30 mouse cellular contexts compared by ENCODE assay signal in genomic region chr5:139453031-139453430, GRCm38 (mm10). TPM values are rescaled to one million over a fixed set of nuclear protein-coding genes. Genes with fewer than 3 reads are reported as not detected.
DNase-seq lines count a peak whose midpoint lies in the region; ATAC-seq and TF ChIP-seq lines count a peak whose summit lies in the region.
"Had no signal": no experiment of that assay in that cellular context is flagged by ENCODE, and none has a peak within 500 bp of the region (broad histone marks: within the 10 kb centered on the region; RNA-seq: fewer than 3 reads in every experiment).

No protein-coding gene starts in this region.

- peaks cover 17% of the 10 kb centered on the region for H3K4me1 ChIP-seq in hindbrain, embryonic 10.5 days (replicated peaks)
- no peaks in the 10 kb centered on the region for H3K4me1 ChIP-seq in hindbrain, embryonic 11.5 days (replicated peaks; ENCODE audit: control insufficient read depth, insufficient read depth, low read length)
- H3K4me1 ChIP-seq in limb, embryonic 12.5 days (replicated peaks): no peaks in the 10 kb centered on the region
- H3K4me1 ChIP-seq in limb, embryonic 10.5 days: peaks cover 9% of the 10 kb centered on the region
- peaks cover 6% of the 10 kb centered on the region for H3K4me1 ChIP-seq in cortical plate, adult 2 months (ENCODE audit: control insufficient read depth, insufficient read depth, low read length)
- no peaks in the 10 kb centered on the region for H3K4me1 ChIP-seq in stomach, postnatal 0 days (replicated peaks; ENCODE audit: control insufficient read depth, insufficient read depth)

- ATAC-seq in hindbrain, embryonic 11.5 days (ENCODE audit: low FRiP score): no peak
- ATAC-seq in limb, embryonic 12.5 days (ENCODE audit: insufficient number of reproducible peaks, insufficient read depth, low FRiP score, low TSS enrichment, low read depth): no peak
- no peak for ATAC-seq in stomach, postnatal 0 days (ENCODE audit: low FRiP score, low TSS enrichment)
- ATAC-seq: Patski had no signal

- no peak overlapping the region for H3K9ac ChIP-seq in hindbrain, embryonic 11.5 days (ENCODE audit: low read depth, low read length)
- 0 out of 2 replicates have a peak overlapping the region, but pooled peaks have one; percentile 14 for H3K9ac ChIP-seq in limb, embryonic 12.5 days (replicated peaks)
- H3K9ac ChIP-seq in stomach, postnatal 0 days (ENCODE audit: low read length): no peak overlapping the region
- H3K9ac ChIP-seq: embryonic facial prominence, embryonic 13.5 days; forebrain, embryonic 12.5 days; hindbrain, embryonic 14.5 days; neural tube, embryonic 13.5 days had no signal

- 0 out of 2 replicates have a peak overlapping the region, but pooled peaks have one; percentile 8 for H3K27ac ChIP-seq in hindbrain, embryonic 10.5 days
- no peak overlapping the region for H3K27ac ChIP-seq in hindbrain, embryonic 11.5 days (ENCODE audit: low read depth, low read length)
- H3K27ac ChIP-seq in limb, embryonic 12.5 days: no peak overlapping the region
- H3K27ac ChIP-seq in limb, embryonic 10.5 days: no peak overlapping the region
- peak overlapping the region; percentile 54; the same call in 1 of the 2 replicates for H3K27ac ChIP-seq in cortical plate, adult 2 months (ENCODE audit: insufficient read depth, low read length)
- H3K27ac ChIP-seq in stomach, postnatal 0 days (replicated peaks): 0 out of 2 replicates have a peak overlapping the region, but pooled peaks have one; percentile 75
- H3K27ac ChIP-seq: embryonic facial prominence, embryonic 13.5 days; forebrain, embryonic 12.5 days; hindbrain, embryonic 14.5 days; midbrain, embryonic 12.5 days; neural tube, embryonic 13.5 days had no signal

- no peak for TF ChIP-seq CTCF in cortical plate, adult 2 months (IDR thresholded peaks at IDR 0.05; ENCODE audit: extremely low read depth, insufficient read depth, low read length)
- TF ChIP-seq CTCF in stomach, postnatal 0 days (IDR thresholded peaks at IDR 0.05; ENCODE audit: low read depth): no peak

- 88% methylated on average over 10 of the region's 10 CpGs for WGBS in hindbrain, embryonic 10.5 days
- 91% methylated on average over 10 of the region's 10 CpGs for WGBS in hindbrain, embryonic 11.5 days
- WGBS in limb, embryonic 12.5 days: 86% methylated on average over 10 of the region's 10 CpGs
- 92% methylated on average over 10 of the region's 10 CpGs for WGBS in limb, embryonic 10.5 days
- 91% methylated on average over 10 of the region's 10 CpGs for WGBS in stomach, postnatal 0 days

- no peaks in the 10 kb centered on the region for H3K27me3 ChIP-seq in hindbrain, embryonic 10.5 days (ENCODE audit: insufficient read depth, poor library complexity, severe bottlenecking)
- no peaks in the 10 kb centered on the region for H3K27me3 ChIP-seq in hindbrain, embryonic 11.5 days (ENCODE audit: control insufficient read depth, insufficient read depth, low read length)
- H3K27me3 ChIP-seq in limb, embryonic 12.5 days: no peaks in the 10 kb centered on the region
- no peaks in the 10 kb centered on the region for H3K27me3 ChIP-seq in limb, embryonic 10.5 days (ENCODE audit: low read depth, poor library complexity, severe bottlenecking)
- no peaks in the 10 kb centered on the region for H3K27me3 ChIP-seq in stomach, postnatal 0 days (ENCODE audit: control insufficient read depth, insufficient read depth, low read length)
- H3K27me3 ChIP-seq: CH12.LX; embryonic facial prominence, embryonic 13.5 days; forebrain, embryonic 12.5 days; midbrain, embryonic 12.5 days; neural tube, embryonic 13.5 days; Patski had no signal

- H3K4me2 ChIP-seq in hindbrain, embryonic 11.5 days (replicated peaks; ENCODE audit: low read depth, low read length): no peak overlapping the region
- H3K4me2 ChIP-seq in limb, embryonic 12.5 days: no peak overlapping the region
- H3K4me2 ChIP-seq in stomach, postnatal 0 days (replicated peaks; ENCODE audit: low read depth): no peak overlapping the region
- H3K4me2 ChIP-seq: embryonic facial prominence, embryonic 13.5 days; forebrain, embryonic 12.5 days; heart, embryonic 11.5 days; hindbrain, embryonic 14.5 days; midbrain, embryonic 12.5 days; neural tube, embryonic 13.5 days had no signal

- peaks cover 55% of the 10 kb centered on the region for H3K36me3 ChIP-seq in hindbrain, embryonic 10.5 days
- no peaks in the 10 kb centered on the region for H3K36me3 ChIP-seq in hindbrain, embryonic 11.5 days (ENCODE audit: control insufficient read depth, insufficient read depth, low read length)
- peaks cover 29% of the 10 kb centered on the region for H3K36me3 ChIP-seq in limb, embryonic 12.5 days
- peaks cover 50% of the 10 kb centered on the region for H3K36me3 ChIP-seq in limb, embryonic 10.5 days
- no peaks in the 10 kb centered on the region for H3K36me3 ChIP-seq in stomach, postnatal 0 days (ENCODE audit: control insufficient read depth, insufficient read depth, low read length)

- H3K4me3 ChIP-seq in hindbrain, embryonic 10.5 days: no peak overlapping the region
- H3K4me3 ChIP-seq in hindbrain, embryonic 11.5 days (ENCODE audit: low read depth, low read length): no peak overlapping the region
- H3K4me3 ChIP-seq in limb, embryonic 12.5 days (replicated peaks): no peak overlapping the region
- no peak overlapping the region for H3K4me3 ChIP-seq in limb, embryonic 10.5 days
- no peak overlapping the region for H3K4me3 ChIP-seq in cortical plate, adult 2 months (ENCODE audit: insufficient read depth, low read length)
- no peak overlapping the region for H3K4me3 ChIP-seq in stomach, postnatal 0 days (ENCODE audit: low read depth, low read length)
- H3K4me3 ChIP-seq: embryonic facial prominence, embryonic 13.5 days; erythroblast, embryonic 14.5 days; forebrain, embryonic 12.5 days; midbrain, embryonic 12.5 days; neural tube, embryonic 13.5 days had no signal

- TF ChIP-seq EP300 in stomach, postnatal 0 days (optimal IDR thresholded peaks at IDR 0.05): no peak

- DNase-seq in hindbrain, embryonic 10.5 days (ENCODE audit: low spot score): no peak
- no peak for DNase-seq in hindbrain, embryonic 11.5 days (ENCODE audit: low spot score)
- no peak for DNase-seq in limb, embryonic 10.5 days (ENCODE audit: low spot score)
- no peak for DNase-seq in stomach, postnatal 0 days (ENCODE audit: low spot score)
- DNase-seq in lung, postnatal 25 days (ENCODE audit: low spot score): no peak
- DNase-seq: adrenal gland, adult 8-10 months; B cell, adult 2 months; cerebellum, adult 2 months; cerebellum, postnatal 25 days; embryo, embryonic 11 days; kidney, adult 8-10 months; kidney, postnatal 14 days; layer of hippocampus, adult 9-11 months; left cerebral cortex, postnatal 4 days; lung, postnatal 10 days; right cerebral cortex, adult 18-20 months; right cerebral cortex, postnatal 4 days; thymus, adult 2 months had no signal

- H3K9me3 ChIP-seq in hindbrain, embryonic 10.5 days: no peaks in the 10 kb centered on the region
- no peaks in the 10 kb centered on the region for H3K9me3 ChIP-seq in hindbrain, embryonic 11.5 days (ENCODE audit: control insufficient read depth, low read length)
- no peaks in the 10 kb centered on the region for H3K9me3 ChIP-seq in limb, embryonic 12.5 days
- H3K9me3 ChIP-seq in limb, embryonic 10.5 days (replicated peaks): no peaks in the 10 kb centered on the region
- no peaks in the 10 kb centered on the region for H3K9me3 ChIP-seq in stomach, postnatal 0 days (ENCODE audit: control insufficient read depth, low read length)
- H3K9me3 ChIP-seq: embryonic facial prominence, embryonic 13.5 days; forebrain, embryonic 12.5 days; G1E; midbrain, embryonic 12.5 days; neural tube, embryonic 13.5 days had no signal

- TF ChIP-seq POLR2A in cortical plate, adult 2 months (IDR thresholded peaks at IDR 0.05; ENCODE audit: extremely low read depth, insufficient read depth, low read length): peak; percentile 32; the same call in 1 of the 2 replicates

RNA-seq across cellular contexts. Expression of gene 3110082I17Rik, which starts 7.3 kb away (rescaled TPM):
- polyA plus RNA-seq in hindbrain, embryonic 10.5 days (2016; fragmentation: Nextera tagmentation; extraction: Ambion mirVana): 49.1 and 56.3 TPM in 2 replicates
- 29.2 and 31.2 TPM in 2 replicates for polyA plus RNA-seq in hindbrain, embryonic 11.5 days (2014; fragmentation: Nextera tagmentation; extraction: Ambion mirVana)
- 32.7 and 34.2 TPM in 2 replicates for polyA plus RNA-seq in limb, embryonic 12.5 days (2016; fragmentation: Nextera tagmentation; extraction: Ambion mirVana)
- polyA plus RNA-seq in limb, embryonic 10.5 days (2016; fragmentation: Nextera tagmentation; extraction: Ambion mirVana): 51.6 and 60.2 TPM in 2 replicates
- polyA plus RNA-seq in cortical plate, adult 2 months (2012; rRNA removed): 12.9 and 15.4 TPM in 2 replicates
- 19.2 and 19.7 TPM in 2 replicates for polyA plus RNA-seq in stomach, postnatal 0 days (2015; fragmentation: Nextera tagmentation; extraction: Ambion mirVana)

RNA-seq across cellular contexts. Expression of gene Gper1, which starts 30.1 kb away (rescaled TPM):
- 0.40 and 0.76 TPM in 2 replicates for polyA plus RNA-seq in hindbrain, embryonic 10.5 days (2016; fragmentation: Nextera tagmentation; extraction: Ambion mirVana)
- 2.0 and 2.4 TPM in 2 replicates for polyA plus RNA-seq in hindbrain, embryonic 11.5 days (2014; fragmentation: Nextera tagmentation; extraction: Ambion mirVana)
- polyA plus RNA-seq in limb, embryonic 12.5 days (2016; fragmentation: Nextera tagmentation; extraction: Ambion mirVana): 1.7 and 1.9 TPM in 2 replicates
- 0.19 and 0.39 TPM in 2 replicates for polyA plus RNA-seq in limb, embryonic 10.5 days (2016; fragmentation: Nextera tagmentation; extraction: Ambion mirVana)
- polyA plus RNA-seq in cortical plate, adult 2 months (2012; rRNA removed): 4.7 and 4.8 TPM in 2 replicates
- 2.8 and 3.2 TPM in 2 replicates for polyA plus RNA-seq in stomach, postnatal 0 days (2015; fragmentation: Nextera tagmentation; extraction: Ambion mirVana)
- polyA plus RNA-seq: erythroblast, embryonic 14.5 days; G1E had no signal

RNA-seq across cellular contexts. Expression of gene Zfand2a, which starts 31.3 kb away (rescaled TPM):
- polyA plus RNA-seq in hindbrain, embryonic 10.5 days (2016; fragmentation: Nextera tagmentation; extraction: Ambion mirVana): 9.7 and 13.2 TPM in 2 replicates
- 6.7 and 8.4 TPM in 2 replicates for polyA plus RNA-seq in hindbrain, embryonic 11.5 days (2014; fragmentation: Nextera tagmentation; extraction: Ambion mirVana)
- polyA plus RNA-seq in limb, embryonic 12.5 days (2016; fragmentation: Nextera tagmentation; extraction: Ambion mirVana): 8.1 and 10.9 TPM in 2 replicates
- 12.5 and 12.8 TPM in 2 replicates for polyA plus RNA-seq in limb, embryonic 10.5 days (2016; fragmentation: Nextera tagmentation; extraction: Ambion mirVana)
- 52.5 and 55.4 TPM in 2 replicates for polyA plus RNA-seq in cortical plate, adult 2 months (2012; rRNA removed)
- polyA plus RNA-seq in stomach, postnatal 0 days (2015; fragmentation: Nextera tagmentation; extraction: Ambion mirVana): 5.3 and 6.7 TPM in 2 replicates

RNA-seq across cellular contexts. Expression of gene C130050O18Rik, which starts 48.0 kb away (rescaled TPM):
- 0.43 TPM in 1 of 2 replicates, not detected in the other for polyA plus RNA-seq in hindbrain, embryonic 10.5 days (2016; fragmentation: Nextera tagmentation; extraction: Ambion mirVana)
- polyA plus RNA-seq in hindbrain, embryonic 11.5 days (2014; fragmentation: Nextera tagmentation; extraction: Ambion mirVana): 0.11 and 0.32 TPM in 2 replicates
- 1.5 and 1.7 TPM in 2 replicates for polyA plus RNA-seq in limb, embryonic 12.5 days (2016; fragmentation: Nextera tagmentation; extraction: Ambion mirVana)
- polyA plus RNA-seq in limb, embryonic 10.5 days (2016; fragmentation: Nextera tagmentation; extraction: Ambion mirVana): 0.16 and 0.56 TPM in 2 replicates
- 0.44 TPM in 2 replicates for polyA plus RNA-seq in cortical plate, adult 2 months (2012; rRNA removed)
- 0.41 and 0.46 TPM in 2 replicates for polyA plus RNA-seq in stomach, postnatal 0 days (2015; fragmentation: Nextera tagmentation; extraction: Ambion mirVana)
- polyA plus RNA-seq: erythroblast, embryonic 14.5 days had no signal

Comparison
In these comparisons a context has a peak if more than half of its experiments do, and no peak if none do; other contexts are left out.
1. H3K27ac ChIP-seq: peak in hindbrain, embryonic 10.5 days (single experiment), cortical plate, adult 2 months (single experiment) and stomach, postnatal 0 days (single experiment); none in hindbrain, embryonic 11.5 days (single experiment), limb, embryonic 12.5 days (single experiment) and limb, embryonic 10.5 days (single experiment).